Mouse (Mus musculus) MEL (cell line): ENCODE results near the gene Ttpal. TPM values are rescaled to one million over a fixed set of nuclear protein-coding genes. Genes with fewer than 3 reads are reported as not detected.
A peak's percentile ranks its signal among the peaks of the same experiment; 100 is the strongest.

Source experiments
- DNase-seq: peaks from one replicate; pipeline ENCODE4 v3.0.0; 2011; ENCODE audit warnings: low read depth, low spot score
- H3K27ac ChIP-seq: 2 replicates; pipeline ENCODE4 v1.5.1; 2012; ENCODE audit warnings: low read depth, mild to moderate bottlenecking, control low read depth, low read length, moderate library complexity; ENCODE audit not compliant: control insufficient read depth
- H3K27me3 ChIP-seq, 2 experiments: fragments of 150-350 bp in 1 of 2; sonication (generic) in 1 of 2; 2 replicates each; pipeline ENCODE4 v1.6.1; 2012; ENCODE audit warnings: low read length in 2 of 2, mild to moderate bottlenecking in 2 of 2, improper control_type of control experiment in 1 of 2, moderate library complexity in 1 of 2; ENCODE audit not compliant: insufficient read depth in 2 of 2, control insufficient read depth in 1 of 2
- H3K36me3 ChIP-seq, 2 experiments: 2 replicates each; pipeline ENCODE4 v1.6.1; 2012 to 2014; ENCODE audit warnings: low read length in 2 of 2, improper control_type of control experiment in 1 of 2, inconsistent platforms in 1 of 2, mild to moderate bottlenecking in 1 of 2; ENCODE audit not compliant: insufficient read depth in 2 of 2, control insufficient read depth in 1 of 2
- H3K4me1 ChIP-seq, 2 experiments: fragments of 150-350 bp in 1 of 2; sonication (generic) in 1 of 2; 2 replicates each; pipeline ENCODE4 v1.6.1; 2012; ENCODE audit warnings: low read length in 2 of 2, improper control_type of control experiment in 1 of 2, mild to moderate bottlenecking in 1 of 2; ENCODE audit not compliant: insufficient read depth in 2 of 2, control insufficient read depth in 1 of 2
- H3K4me3 ChIP-seq, 2 experiments: fragments of 150-350 bp in 1 of 2; sonication (generic) in 1 of 2; 2 replicates each; pipeline ENCODE4 v1.5.1; 2012; ENCODE audit warnings: low read depth in 2 of 2, low read length in 2 of 2, mild to moderate bottlenecking in 2 of 2, moderate library complexity in 2 of 2, control low read depth in 1 of 2, improper control_type of control experiment in 1 of 2; ENCODE audit not compliant: control insufficient read depth in 1 of 2, insufficient read depth in 1 of 2
- H3K79me2 ChIP-seq: 2 replicates; pipeline ENCODE4 v1.6.1; 2012; ENCODE audit warnings: mild to moderate bottlenecking, low read length, moderate library complexity; ENCODE audit not compliant: control insufficient read depth, poor library complexity, insufficient read depth
- H3K9ac ChIP-seq: 2 replicates; pipeline ENCODE4 v1.6.1; 2012; ENCODE audit warnings: low read depth, mild to moderate bottlenecking, control low read depth, low read length, moderate library complexity; ENCODE audit not compliant: control insufficient read depth, poor library complexity, severe bottlenecking
- H3K9me3 ChIP-seq: fragments of 150-350 bp; sonication (generic); replicated peaks from 2 replicates; pipeline ENCODE4 v1.6.1; 2012; ENCODE audit warnings: mild to moderate bottlenecking, low read length, improper control_type of control experiment, moderate library complexity; ENCODE audit not compliant: insufficient read depth
- CHD1 ChIP-seq: IDR thresholded peaks from 2 replicates; pipeline ENCODE4 v1.6.1; 2012; ENCODE audit warnings: low read depth, mild to moderate bottlenecking, inconsistent platforms, low read length, improper control_type of control experiment
- CHD2 ChIP-seq: IDR thresholded peaks from 2 replicates; pipeline ENCODE4 v1.6.1; 2011; ENCODE audit warnings: low read length, improper control_type of control experiment
- E2F4 ChIP-seq: IDR thresholded peaks from 2 replicates; pipeline ENCODE4 v1.6.1; 2011; ENCODE audit warnings: low read depth, low read length, improper control_type of control experiment, borderline replicate concordance
- EP300 ChIP-seq, 2 experiments: IDR thresholded peaks; 2 replicates each; pipeline ENCODE4 v1.6.1; 2011; ENCODE audit warnings: improper control_type of control experiment in 2 of 2, low read length in 2 of 2, low read depth in 1 of 2, mild to moderate bottlenecking in 1 of 2
- ETS1 ChIP-seq: IDR thresholded peaks from 2 replicates; pipeline ENCODE4 v1.6.1; 2012; ENCODE audit warnings: low read depth, mild to moderate bottlenecking, inconsistent platforms, low read length, improper control_type of control experiment, moderate library complexity
- GABPA ChIP-seq: IDR thresholded peaks from 2 replicates; pipeline ENCODE4 v1.6.1; 2012; ENCODE audit warnings: low read depth, mild to moderate bottlenecking, inconsistent platforms, low read length, improper control_type of control experiment, moderate library complexity
- GATA1 ChIP-seq: IDR thresholded peaks from 2 replicates; pipeline ENCODE4 v1.6.1; 2011; ENCODE audit warnings: low read depth, low read length, improper control_type of control experiment
- KAT2A ChIP-seq: conservative IDR thresholded peaks from 2 replicates; pipeline ENCODE4 v1.6.1; 2012; ENCODE audit warnings: low read depth, low read length, improper control_type of control experiment, inconsistent platforms
- MAFK ChIP-seq: IDR thresholded peaks from 2 replicates; pipeline ENCODE4 v1.6.1; 2011; ENCODE audit warnings: low read depth, mild to moderate bottlenecking, low read length, improper control_type of control experiment, borderline replicate concordance
- MYB ChIP-seq: IDR thresholded peaks from 2 replicates; pipeline ENCODE4 v1.6.1; 2011; ENCODE audit warnings: mild to moderate bottlenecking, low read depth, low read length, improper control_type of control experiment
- NELFE ChIP-seq: IDR thresholded peaks from 2 replicates; pipeline ENCODE4 v1.6.1; 2011; ENCODE audit warnings: low read depth, low read length, improper control_type of control experiment
- POLR2AphosphoS5 ChIP-seq: IDR thresholded peaks from 2 replicates; pipeline ENCODE4 v1.6.1; 2012; ENCODE audit warnings: low read depth, borderline replicate concordance, mild to moderate bottlenecking, inconsistent platforms, low read length, moderate library complexity, mixed read lengths
- RAD21 ChIP-seq: IDR thresholded peaks from 2 replicates; pipeline ENCODE4 v1.6.1; 2011; ENCODE audit warnings: mild to moderate bottlenecking, low read depth, low read length, improper control_type of control experiment
- RCOR1 ChIP-seq: IDR thresholded peaks from 2 replicates; pipeline ENCODE4 v1.6.1; 2012; ENCODE audit warnings: low read depth, mild to moderate bottlenecking, inconsistent platforms, low read length, improper control_type of control experiment
- SIN3A ChIP-seq: IDR thresholded peaks from 2 replicates; pipeline ENCODE4 v1.6.1; 2012; ENCODE audit warnings: low read length, improper control_type of control experiment, inconsistent platforms
- SMC3 ChIP-seq: IDR thresholded peaks from 2 replicates; pipeline ENCODE4 v1.6.1; 2011; ENCODE audit warnings: low read depth, low read length, improper control_type of control experiment
- TCF12 ChIP-seq: IDR thresholded peaks from 2 replicates; pipeline ENCODE4 v1.6.1; 2014; ENCODE audit warnings: low read depth, mild to moderate bottlenecking, inconsistent platforms, low read length, improper control_type of control experiment, moderate library complexity
- USF1 ChIP-seq: IDR thresholded peaks from 2 replicates; pipeline ENCODE4 v1.6.1; 2014; ENCODE audit warnings: low read depth, mild to moderate bottlenecking, inconsistent platforms, low read length, improper control_type of control experiment, moderate library complexity
- ZC3H11A ChIP-seq: IDR thresholded peaks from 2 replicates; pipeline ENCODE4 v1.6.1; 2012; ENCODE audit warnings: low read depth, mild to moderate bottlenecking, inconsistent platforms, low read length, improper control_type of control experiment
- ZKSCAN1 ChIP-seq: IDR thresholded peaks from 2 replicates; pipeline ENCODE4 v1.6.1; 2012; ENCODE audit warnings: low read depth, mild to moderate bottlenecking, inconsistent platforms, low read length, improper control_type of control experiment, moderate library complexity
- ZMIZ1 ChIP-seq: IDR thresholded peaks from 2 replicates; pipeline ENCODE4 v1.6.1; 2012; ENCODE audit warnings: low read depth, mild to moderate bottlenecking, inconsistent platforms, low read length, improper control_type of control experiment, moderate library complexity
- ZNF384 ChIP-seq: IDR thresholded peaks from 2 replicates; pipeline ENCODE4 v1.6.1; 2012; ENCODE audit warnings: low read depth, mild to moderate bottlenecking, inconsistent platforms, low read length, improper control_type of control experiment
- polyA plus RNA-seq, 2 experiments: library from polyadenylated mRNA; stranded (reverse) in 1 of 2; unstranded in 1 of 2; fragments of >175 nt in 1 of 2; fragments of >200 nt in 1 of 2; gene quantifications; 2 replicates each; pipeline versions ENCODE4 v1.2.1 to v1.2.4; 2012; ENCODE audit warnings: low replicate concordance in 2 of 2, low read depth in 1 of 2; ENCODE audit not compliant: insufficient read length in 2 of 2, insufficient read depth in 1 of 2, missing spikeins in 1 of 2
- total RNA-seq: library from RNA; depleted of rRNA; stranded (reverse); fragments of 300-350 nt; gene quantifications from 2 replicates; pipeline ENCODE4 v1.2.3, GENCODE M21; 2012

The Ttpal gene
- total and polyA plus RNA-seq, 3 experiments, result 18.9 to 20.4 TPM; not detected in 1

DNA sequence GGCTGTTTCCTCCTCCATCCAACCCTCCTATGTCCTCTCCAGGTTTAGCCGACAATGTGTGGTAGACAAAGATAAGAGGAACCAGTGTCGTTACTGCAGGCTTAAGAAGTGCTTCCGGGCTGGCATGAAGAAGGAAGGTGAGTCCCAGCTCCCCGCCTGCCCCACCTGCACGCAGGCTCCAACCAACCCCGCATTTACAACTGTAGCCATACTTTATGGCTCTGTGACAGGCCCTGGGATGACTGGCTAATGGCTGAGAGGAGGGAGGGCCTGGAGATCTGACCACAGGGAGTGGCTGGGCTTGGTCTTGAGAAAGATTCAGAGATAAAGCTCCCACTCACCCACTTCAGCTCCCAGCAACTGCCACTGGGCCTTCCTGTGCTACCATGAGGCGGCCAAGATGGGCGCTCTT lies 49.6 kb upstream of the Ttpal start (continued):
- TF ChIP-seq E2F4 (no peak), TCF12 (peak; percentile 60; the same call in 1 of the 2 replicates)

- Histone ChIP-seq H3K79me2 (no peaks in the 10 kb centered on the region), H3K9ac (no peak overlapping the region), H3K9me3 (no peaks in the 10 kb centered on the region), H3K4me3 (no peak overlapping the region), H3K27ac (no peak overlapping the region), H3K36me3 (peaks cover 0 to 16% of the 10 kb centered on the region in 2 experiments; a peak in 2 of 4 replicates), H3K27me3 (peaks cover 0 to 3% of the 10 kb centered on the region in 2 experiments; a peak in 1 of 4 replicates), H3K4me1 (peaks cover 6 to 20% of the 10 kb centered on the region in 2 experiments)
- DNase-seq, result no peak
- TF ChIP-seq CHD1 (no peak), GABPA (no peak), E2F4 (no peak), RAD21 (no peak), SMC3 (no peak), MAFK (no peak), NELFE (no peak), MYB (no peak), POLR2AphosphoS5 (no peak), TCF12 (no peak), ETS1 (no peak), CHD2 (no peak), USF1 (no peak), KAT2A (no peak), ZKSCAN1 (no peak), GATA1 (no peak), SIN3A (no peak)
These were observed 47.6 kb upstream of the Ttpal start for GRCm38 (mm10) chr2:163554425-163554982.

GRCm38 (mm10) chr2:163554996-163555395 lies 47.1 kb upstream of the Ttpal start:
- Histone ChIP-seq H3K4me1 (peaks cover 6 to 20% of the 10 kb centered on the region in 2 experiments), H3K27me3 (peaks cover 3% of the 10 kb centered on the region in 2 experiments; a peak in 2 of 4 replicates), H3K9me3 (no peaks in the 10 kb centered on the region), H3K4me3 (no peak overlapping the region), H3K36me3 (peaks cover 0 to 16% of the 10 kb centered on the region in 2 experiments; a peak in 2 of 4 replicates), H3K79me2 (no peaks in the 10 kb centered on the region), H3K27ac (no peak overlapping the region), H3K9ac (no peak overlapping the region)
- TF ChIP-seq ZKSCAN1, result no peak
- TF ChIP-seq SMC3, result no peak
- no peak for TF ChIP-seq KAT2A
- TF ChIP-seq NELFE, result no peak
- no peak for TF ChIP-seq ZC3H11A
- TF ChIP-seq RCOR1, result no peak
- no peak for TF ChIP-seq ZMIZ1
- TF ChIP-seq ZNF384, result no peak
- no peak for TF ChIP-seq EP300 (IDR thresholded peaks at IDR 0.05; ENCODE audit: low read depth in 1 of 2, low read length in 2 of 2)
- TF ChIP-seq MYB, result no peak
- no peak for DNase-seq
